Mouse (Mus musculus): ENCODE measurements around the gene Psmb3. TPM values are rescaled to one million over a fixed set of nuclear protein-coding genes. Genes with fewer than 3 reads are reported as not detected.

Psmb3 gene
- polyA plus RNA-seq, 1 experiment from 2014 or later = 438 TPM

GRCm38 (mm10) chr11:97685613-97686321 lies 17.4 kb upstream of the Psmb3 start, which contains the start of gene Cisd3:
Cisd3 (plus strand) TSS chr11:97685826.
- peak within 1 kb of the TSS; percentile 88 for H3K4me2 ChIP-seq (replicated peaks)
- no peaks in the 10 kb centered on the region for H3K27me3 ChIP-seq
- peak within 1 kb of the TSS; percentile 42 for H3K4me3 ChIP-seq
- H3K4me1 ChIP-seq = peaks cover 16% of the 10 kb centered on the region
- ATAC-seq (ENCODE audit: low FRiP score) = peak; percentile 72
- 2% methylated on average over 43 of the region's 43 CpGs for WGBS
- H3K27ac ChIP-seq = peak within 1 kb of the TSS; percentile 40
- H3K9me3 ChIP-seq (replicated peaks) = no peaks in the 10 kb centered on the region
- H3K9ac ChIP-seq = peak within 1 kb of the TSS; percentile 57
- peaks cover 52% of the 10 kb centered on the region for H3K36me3 ChIP-seq

GRCm38 (mm10) chr11:97686322-97686908 lies 16.8 kb upstream of the Psmb3 start:
- H3K4me1 ChIP-seq = peaks cover 16% of the 10 kb centered on the region
- H3K4me2 ChIP-seq (replicated peaks) = peak overlapping the region; percentile 88
- ATAC-seq (ENCODE audit: low FRiP score) = no peak
- no peaks in the 10 kb centered on the region for H3K9me3 ChIP-seq (replicated peaks)
- H3K27me3 ChIP-seq = no peaks in the 10 kb centered on the region
- H3K36me3 ChIP-seq = peaks cover 53% of the 10 kb centered on the region
- 72% methylated on average over 11 of the region's 11 CpGs for WGBS
- peak overlapping the region; percentile 42; the same call in 1 of the 2 replicates for H3K4me3 ChIP-seq
- no peak overlapping the region for H3K27ac ChIP-seq
- peak overlapping the region; percentile 45; the same call in 1 of the 2 replicates for H3K9ac ChIP-seq

GRCm38 (mm10) chr11:97687061-97687460 lies 16.1 kb upstream of the Psmb3 start:
- Histone ChIP-seq H3K36me3 (peaks cover 53% of the 10 kb centered on the region), H3K4me3 (no peak overlapping the region)
- ATAC-seq (ENCODE audit: low FRiP score) = no peak

GRCm38 (mm10) chr11:97689861-97690260 lies 13.3 kb upstream of the Psmb3 start:
- H3K27me3 ChIP-seq = no peaks in the 10 kb centered on the region
- no peak overlapping the region for H3K4me3 ChIP-seq
- no peak overlapping the region for H3K9ac ChIP-seq
- no peaks in the 10 kb centered on the region for H3K9me3 ChIP-seq (replicated peaks)
- ATAC-seq (ENCODE audit: low FRiP score) = no peak
- no peak overlapping the region for H3K4me2 ChIP-seq (replicated peaks)
- H3K36me3 ChIP-seq = peaks cover 53% of the 10 kb centered on the region
- 32% methylated on average over 10 of the region's 10 CpGs for WGBS
- H3K4me1 ChIP-seq = peaks cover 25% of the 10 kb centered on the region
- no peak overlapping the region for H3K27ac ChIP-seq

More at GRCm38 (mm10) chr11:97687061-97687460, 16.1 kb upstream of the Psmb3 start:
- H3K27me3 ChIP-seq = no peaks in the 10 kb centered on the region
- no peak overlapping the region for H3K4me2 ChIP-seq (replicated peaks)
- H3K9ac ChIP-seq = no peak overlapping the region
- no peak overlapping the region for H3K27ac ChIP-seq
- no peaks in the 10 kb centered on the region for H3K9me3 ChIP-seq (replicated peaks)
- peaks cover 16% of the 10 kb centered on the region for H3K4me1 ChIP-seq
- WGBS = 91% methylated on average over 3 of the region's 3 CpGs

GRCm38 (mm10) chr11:97694435-97694834 lies 8.8 kb upstream of the Psmb3 start:
- Histone ChIP-seq H3K27ac (peak overlapping the region; percentile 64), H3K4me1 (peaks cover 45% of the 10 kb centered on the region), H3K27me3 (no peaks in the 10 kb centered on the region), H3K4me2 (replicated peaks) (peak overlapping the region; percentile 87; the same call in 1 of the 2 replicates), H3K36me3 (peaks cover 35% of the 10 kb centered on the region), H3K4me3 (no peak overlapping the region), H3K9me3 (replicated peaks) (no peaks in the 10 kb centered on the region), H3K9ac (no peak overlapping the region)
- WGBS = 91% methylated on average over 4 of the region's 4 CpGs
- no peak for ATAC-seq (ENCODE audit: low FRiP score)

- H3K4me3 ChIP-seq = peak overlapping the region; percentile 23
- no peaks in the 10 kb centered on the region for H3K9me3 ChIP-seq (replicated peaks)
- no peaks in the 10 kb centered on the region for H3K27me3 ChIP-seq
- WGBS = 54% methylated on average over 17 of the region's 17 CpGs
- peak overlapping the region; percentile 87 for H3K4me2 ChIP-seq (replicated peaks)
- H3K4me1 ChIP-seq = peaks cover 45% of the 10 kb centered on the region
- H3K27ac ChIP-seq = peak overlapping the region; percentile 64
- H3K36me3 ChIP-seq = peaks cover 32% of the 10 kb centered on the region
- no peak for ATAC-seq (ENCODE audit: low FRiP score)
- H3K9ac ChIP-seq = peak overlapping the region; percentile 50
Measured at GRCm38 (mm10) chr11:97694921-97695711, 8.1 kb upstream of the Psmb3 start.

GRCm38 (mm10) chr11:97695712-97696401 lies 7.3 kb upstream of the Psmb3 start:
- peak overlapping the region; percentile 50 for H3K9ac ChIP-seq
- 34% methylated on average over 9 of the region's 9 CpGs for WGBS
- peak overlapping the region; percentile 64 for H3K27ac ChIP-seq
- peak overlapping the region; percentile 23 for H3K4me3 ChIP-seq
- H3K4me2 ChIP-seq (replicated peaks) = peak overlapping the region; percentile 87
- H3K9me3 ChIP-seq (replicated peaks) = no peaks in the 10 kb centered on the region
- no peak for ATAC-seq (ENCODE audit: low FRiP score)
- peaks cover 24% of the 10 kb centered on the region for H3K36me3 ChIP-seq
- H3K4me1 ChIP-seq = peaks cover 45% of the 10 kb centered on the region
- H3K27me3 ChIP-seq = no peaks in the 10 kb centered on the region

- no peaks in the 10 kb centered on the region for H3K27me3 ChIP-seq
- H3K36me3 ChIP-seq = peaks cover 16% of the 10 kb centered on the region
- peaks cover 52% of the 10 kb centered on the region for H3K4me1 ChIP-seq
- peak overlapping the region; percentile 87 for H3K4me2 ChIP-seq (replicated peaks)
- no peaks in the 10 kb centered on the region for H3K9me3 ChIP-seq (replicated peaks)
- WGBS = 71% methylated on average over 8 of the region's 8 CpGs
- no peak overlapping the region; the same call in 1 of the 2 replicates for H3K4me3 ChIP-seq
- no peak for ATAC-seq (ENCODE audit: low FRiP score)
- no peak overlapping the region for H3K9ac ChIP-seq
- H3K27ac ChIP-seq = peak overlapping the region; percentile 64; the same call in 1 of the 2 replicates
Measured at GRCm38 (mm10) chr11:97696669-97697068, 6.5 kb upstream of the Psmb3 start.

- H3K9ac ChIP-seq = peak overlapping the region; percentile 83
- peaks cover 56% of the 10 kb centered on the region for H3K4me1 ChIP-seq
- WGBS = 60% methylated on average over 11 of the region's 11 CpGs
- peak overlapping the region; percentile 85 for H3K4me3 ChIP-seq
- no peaks in the 10 kb centered on the region for H3K27me3 ChIP-seq
- no peaks in the 10 kb centered on the region for H3K9me3 ChIP-seq (replicated peaks)
- H3K36me3 ChIP-seq = peaks cover 10% of the 10 kb centered on the region
- H3K27ac ChIP-seq = peak overlapping the region; percentile 99; the same call in 1 of the 2 replicates
- peak overlapping the region; percentile 87 for H3K4me2 ChIP-seq (replicated peaks)
- ATAC-seq (ENCODE audit: low FRiP score) = no peak
Measured at GRCm38 (mm10) chr11:97697199-97697890, 5.9 kb upstream of the Psmb3 start.

GRCm38 (mm10) chr11:97697891-97698529 lies 5.2 kb upstream of the Psmb3 start:
- H3K9ac ChIP-seq = peak overlapping the region; percentile 83
- WGBS = 2% methylated on average over 14 of the region's 14 CpGs
- peak overlapping the region; percentile 85 for H3K4me3 ChIP-seq
- peak overlapping the region; percentile 87 for H3K4me2 ChIP-seq (replicated peaks)
- no peaks in the 10 kb centered on the region for H3K9me3 ChIP-seq (replicated peaks)
- H3K36me3 ChIP-seq = peaks cover 4% of the 10 kb centered on the region; the same call in 1 of the 2 replicates
- H3K27me3 ChIP-seq = no peaks in the 10 kb centered on the region
- peaks cover 56% of the 10 kb centered on the region for H3K4me1 ChIP-seq
- ATAC-seq (ENCODE audit: low FRiP score) = no peak
- peak overlapping the region; percentile 99 for H3K27ac ChIP-seq
